Mouse (Mus musculus) G1E (cell line): ENCODE data around the gene March8. TPM values are rescaled to one million over a fixed set of nuclear protein-coding genes. Genes with fewer than 3 reads are reported as not detected.

ENCODE experiments used
- ATAC-seq: 2 replicates; pipeline ENCODE4 v1.8.0; 2016; ENCODE audit warnings: mild to moderate bottlenecking; ENCODE audit not compliant: insufficient number of reproducible peaks, poor library complexity, low FRiP score, severe bottlenecking; ENCODE audit errors: extremely low read depth
- DNase-seq: peaks from one replicate; pipeline ENCODE4 v3.0.0; 2012; ENCODE audit warnings: low spot score
- H3K27me3 ChIP-seq: 2 replicates; pipeline ENCODE4 v1.6.1; 2012; ENCODE audit warnings: mild to moderate bottlenecking, low read length, inconsistent platforms; ENCODE audit not compliant: insufficient read depth
- H3K36me3 ChIP-seq: replicated peaks from 2 replicates; pipeline ENCODE3; 2012; ENCODE audit warnings: mild to moderate bottlenecking, inconsistent platforms
- H3K4me1 ChIP-seq: 2 replicates; pipeline ENCODE4 v1.6.1; 2012; ENCODE audit warnings: low read depth, low read length, inconsistent platforms, mixed read lengths; ENCODE audit not compliant: insufficient read depth
- H3K4me3 ChIP-seq: 2 replicates; pipeline ENCODE4 v1.5.1; 2012; ENCODE audit warnings: low read depth, mild to moderate bottlenecking, inconsistent platforms, low read length, moderate library complexity, mixed read lengths
- H3K9me3 ChIP-seq: replicated peaks from 2 replicates; pipeline ENCODE4 v1.6.1; 2012; ENCODE audit warnings: inconsistent platforms
- CTCF ChIP-seq: IDR thresholded peaks from 2 replicates; pipeline ENCODE4 v1.5.1; 2012; ENCODE audit warnings: low read depth, low read length, inconsistent platforms, mixed read lengths
- GATA1 ChIP-seq: IDR thresholded peaks from 2 replicates; pipeline ENCODE4 v1.6.1; 2012; ENCODE audit warnings: borderline replicate concordance, low read length, inconsistent platforms, mixed read lengths
- GATA2 ChIP-seq: IDR thresholded peaks from 2 replicates; pipeline ENCODE4 v1.6.1; 2012; ENCODE audit warnings: low read depth, low read length, inconsistent platforms, borderline replicate concordance
- POLR2AphosphoS5 ChIP-seq: IDR thresholded peaks from 2 replicates; pipeline ENCODE4 v1.6.1; 2012; ENCODE audit warnings: low read depth, low read length, inconsistent platforms; ENCODE audit not compliant: insufficient replicate concordance
- TAL1 ChIP-seq: conservative IDR thresholded peaks from 2 replicates; pipeline ENCODE4 v1.6.1; 2012; ENCODE audit warnings: low read depth, low read length, inconsistent platforms, mixed read lengths
- polyA plus RNA-seq: library from polyadenylated mRNA; stranded (reverse); fragments of >175 nt; gene quantifications from 2 replicates; pipeline ENCODE4 v1.2.3, GENCODE M21; 2012
- total RNA-seq, 2 experiments: library from RNA; stranded (forward) in 1 of 2; stranded (reverse) in 1 of 2; fragments of 200-1000 nt in 1 of 2; fragments of >200 nt in 1 of 2; fragmentation: Nextera tagmentation in 1 of 2; gene quantifications; 2 replicates each; pipeline ENCODE4 v1.2.3; 2014 to 2017

The March8 gene
- total and polyA plus RNA-seq, 3 experiments = 8.8 to 191 (median 53.9) TPM

DNA sequence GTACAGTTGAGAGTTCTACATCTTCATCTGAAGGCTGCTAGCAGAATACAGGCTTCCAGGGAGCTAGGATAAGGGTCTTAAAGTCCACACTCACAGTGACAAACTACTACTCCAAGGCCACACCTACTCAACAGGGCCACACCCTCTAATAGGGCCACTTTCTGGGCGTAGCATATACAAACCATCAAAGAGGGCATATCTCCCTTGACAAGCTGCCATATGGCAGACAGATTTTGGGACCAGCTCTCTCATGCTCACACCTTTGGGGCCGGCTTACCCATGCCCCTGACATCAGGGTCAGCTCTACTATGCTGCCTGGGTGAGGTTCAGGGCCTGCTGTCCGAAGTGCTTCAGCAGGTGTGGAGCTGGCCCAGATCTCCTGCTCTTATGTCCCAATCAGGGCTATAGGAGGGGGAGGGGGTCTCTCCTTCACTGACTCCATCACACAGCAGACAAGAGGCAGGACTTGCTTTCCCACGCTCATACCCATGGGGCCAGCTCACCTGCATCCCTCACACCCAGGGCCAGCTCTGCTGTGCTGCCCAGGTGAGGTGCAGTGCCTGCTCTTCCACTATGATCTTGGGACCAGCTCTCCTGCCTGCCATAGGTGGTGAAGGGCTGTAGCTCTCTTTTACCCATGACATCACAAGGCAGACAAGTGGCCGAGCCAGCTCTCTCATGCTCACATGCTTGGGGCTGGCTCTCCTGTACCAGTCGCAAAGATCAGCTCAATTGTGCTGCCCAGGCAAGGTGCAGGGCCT is 32.6 kb downstream of the March8 start:
- DNase-seq = no peak
- ATAC-seq = no peak
- H3K4me1 ChIP-seq = peaks cover 16% of the 10 kb centered on the region

DNA sequence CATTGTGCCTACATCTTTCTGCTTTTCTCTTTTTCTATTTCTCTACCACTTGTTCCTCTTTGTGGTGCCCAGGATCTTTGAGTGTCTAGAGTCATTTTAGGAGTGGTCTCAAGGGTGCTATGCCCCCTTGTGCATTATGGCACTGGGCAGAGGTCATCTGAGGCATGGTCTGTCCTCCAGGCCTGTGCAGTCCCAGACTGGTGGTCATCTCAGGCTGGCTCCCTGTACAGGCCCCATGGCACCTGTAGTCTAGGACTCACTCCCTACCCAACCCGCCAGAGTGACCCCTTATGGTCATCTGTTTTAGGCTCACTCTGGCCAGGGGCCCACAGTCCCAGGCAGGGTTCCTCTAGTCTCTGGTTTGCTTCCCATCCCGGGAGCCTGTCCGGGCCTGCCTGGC is 33.7 kb downstream of the March8 start:
- DNase-seq (no peak), ATAC-seq (no peak)
- Histone ChIP-seq H3K9me3 (no peaks in the 10 kb centered on the region), H3K27me3 (no peaks in the 10 kb centered on the region), H3K4me3 (no peak overlapping the region), H3K4me1 (peaks cover 16% of the 10 kb centered on the region), H3K36me3 (peaks cover 14% of the 10 kb centered on the region)
- TF ChIP-seq POLR2AphosphoS5 = no peak
- TF ChIP-seq GATA2 = no peak
- TF ChIP-seq TAL1 = no peak

More for the DNA sequence above, 32.6 kb downstream of the March8 start:
- Histone ChIP-seq H3K36me3 (peaks cover 14% of the 10 kb centered on the region), H3K9me3 (no peaks in the 10 kb centered on the region), H3K4me3 (no peak overlapping the region), H3K27me3 (no peaks in the 10 kb centered on the region)
- TF ChIP-seq TAL1 (no peak), GATA2 (no peak), POLR2AphosphoS5 (no peak), CTCF (no peak), GATA1 (no peak)

DNA sequence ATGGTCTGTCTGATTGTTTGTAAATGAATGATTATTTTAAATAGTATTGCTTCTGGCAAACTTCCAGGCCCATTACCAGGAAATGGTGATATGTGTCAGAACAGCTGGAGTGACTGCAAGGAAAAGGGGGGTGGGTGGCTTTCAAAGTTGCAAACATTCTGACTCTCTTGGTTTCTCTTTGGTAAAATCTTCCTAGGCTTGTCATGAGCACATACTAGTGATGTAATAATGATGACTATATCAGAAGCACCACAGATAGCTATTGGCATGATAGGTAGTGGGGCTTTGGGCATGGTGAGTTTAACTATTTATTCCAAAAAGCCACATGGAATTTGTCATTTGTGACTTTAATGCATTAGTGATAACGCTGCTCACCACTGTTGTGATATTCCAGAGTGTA is 36.3 kb downstream of the March8 start:
- no peak for ATAC-seq
- TF ChIP-seq POLR2AphosphoS5 (no peak), TAL1 (no peak), CTCF (no peak), GATA1 (no peak), GATA2 (no peak)
- Histone ChIP-seq H3K36me3 (peaks cover 27% of the 10 kb centered on the region), H3K9me3 (no peaks in the 10 kb centered on the region), H3K27me3 (no peaks in the 10 kb centered on the region), H3K4me3 (no peak overlapping the region), H3K4me1 (peaks cover 16% of the 10 kb centered on the region)
- no peak for DNase-seq

DNA sequence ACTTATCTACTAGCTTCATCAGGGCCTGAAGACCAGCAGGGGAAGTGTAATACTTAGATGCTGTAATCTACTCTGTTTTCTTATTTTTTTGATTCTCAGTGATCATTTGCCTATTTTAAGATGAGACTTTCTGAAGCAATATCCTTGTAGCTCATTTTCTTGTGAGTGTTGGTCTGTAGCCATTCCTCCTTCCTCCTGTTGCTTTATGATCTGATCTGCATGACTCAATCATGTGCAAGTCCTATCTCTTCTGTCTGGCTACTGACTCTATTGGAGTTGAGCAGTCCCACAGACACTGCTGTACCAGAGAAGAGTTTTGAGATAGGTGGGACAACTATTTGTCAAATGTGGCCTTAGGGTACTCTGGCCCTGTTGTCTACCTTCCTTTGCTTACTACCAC is 36.8 kb downstream of the March8 start:
- Histone ChIP-seq H3K27me3 (no peaks in the 10 kb centered on the region), H3K4me1 (peaks cover 16% of the 10 kb centered on the region), H3K36me3 (peaks cover 32% of the 10 kb centered on the region), H3K9me3 (no peaks in the 10 kb centered on the region), H3K4me3 (no peak overlapping the region)
- no peak for TF ChIP-seq TAL1
- TF ChIP-seq POLR2AphosphoS5 = no peak
- no peak for TF ChIP-seq CTCF
- TF ChIP-seq GATA1 = no peak
- no peak for TF ChIP-seq GATA2
- no peak for ATAC-seq
- no peak for DNase-seq

DNA sequence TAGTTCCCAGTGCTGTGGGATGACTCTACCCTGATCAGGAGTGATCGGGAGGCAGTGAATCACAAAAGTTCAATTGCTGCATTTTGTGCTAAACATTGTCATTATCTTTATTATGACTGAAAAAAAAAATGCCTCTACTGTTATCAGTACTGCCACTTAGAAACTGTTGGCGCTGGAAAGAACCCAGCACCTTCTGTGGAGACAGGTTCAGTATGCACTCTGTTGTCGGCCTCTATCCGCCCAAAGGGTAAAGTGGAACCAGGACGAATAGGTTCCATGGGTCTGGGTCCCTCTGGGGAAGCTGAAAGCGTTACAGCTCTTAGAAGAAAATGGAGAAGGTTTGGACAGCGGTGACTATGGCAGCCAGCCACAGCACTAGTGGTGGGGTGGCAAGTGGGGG is 41.1 kb downstream of the March8 start:
- no peak overlapping the region for H3K4me3 ChIP-seq
- no peaks in the 10 kb centered on the region for H3K27me3 ChIP-seq
- TF ChIP-seq GATA2 (no peak), TAL1 (no peak), GATA1 (no peak), POLR2AphosphoS5 (no peak), CTCF (no peak)
- DNase-seq (no peak), ATAC-seq (no peak)
- peaks cover 29% of the 10 kb centered on the region for H3K36me3 ChIP-seq
- no peaks in the 10 kb centered on the region for H3K9me3 ChIP-seq
- peaks cover 5% of the 10 kb centered on the region; the same call in 1 of the 2 replicates for H3K4me1 ChIP-seq

DNA sequence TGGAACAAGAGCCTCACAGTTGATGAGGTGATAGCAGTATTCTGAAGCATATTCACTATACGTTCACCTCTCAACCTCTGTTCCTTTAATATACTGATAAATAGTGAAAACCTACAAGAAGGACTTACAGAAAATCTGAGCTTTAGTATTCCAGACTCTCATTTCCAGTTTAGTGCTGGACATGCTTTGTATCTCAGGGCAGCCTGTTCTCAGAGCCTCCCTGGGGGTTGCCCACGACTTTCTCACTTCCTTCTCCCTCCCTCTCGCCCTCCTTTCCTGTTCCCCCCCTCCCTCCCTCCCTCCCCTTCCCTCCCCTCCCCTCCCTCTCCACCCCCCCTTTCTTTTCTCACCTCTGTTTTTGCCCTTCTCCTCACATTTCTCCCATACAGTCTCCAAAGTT is 42.3 kb downstream of the March8 start:
- H3K4me1 ChIP-seq = no peaks in the 10 kb centered on the region
- no peaks in the 10 kb centered on the region for H3K9me3 ChIP-seq
- H3K4me3 ChIP-seq = no peak overlapping the region
- peaks cover 29% of the 10 kb centered on the region for H3K36me3 ChIP-seq
- TF ChIP-seq GATA1 = no peak
- TF ChIP-seq TAL1 = no peak
- no peak for TF ChIP-seq GATA2
- no peak for TF ChIP-seq POLR2AphosphoS5
- TF ChIP-seq CTCF = no peak
- ATAC-seq (no peak), DNase-seq (no peak)
- H3K27me3 ChIP-seq = no peaks in the 10 kb centered on the region

DNA sequence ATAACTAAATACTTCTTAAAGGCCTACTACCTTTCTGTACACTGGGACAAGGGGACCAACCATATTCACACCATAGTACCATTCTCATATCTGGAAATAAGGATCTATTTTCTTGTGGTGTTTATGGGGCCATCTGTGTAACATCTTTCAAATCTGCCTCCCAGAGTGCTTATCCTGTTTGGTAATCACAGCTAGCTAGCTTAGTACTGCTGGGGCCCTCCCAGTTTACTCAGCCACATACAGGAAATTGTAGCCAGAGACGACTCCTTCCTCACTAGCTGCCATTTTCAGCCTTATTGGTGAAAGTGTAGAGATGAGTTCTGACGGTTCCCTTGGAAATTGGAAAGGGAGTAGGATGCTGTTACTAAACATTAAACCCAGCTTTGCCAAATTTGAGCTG is 43.8 kb downstream of the March8 start:
- Histone ChIP-seq H3K4me3 (no peak overlapping the region), H3K27me3 (no peaks in the 10 kb centered on the region), H3K9me3 (no peaks in the 10 kb centered on the region), H3K4me1 (0 out of 2 replicates have a peak, but pooled peaks cover 5% of the 10 kb centered on the region), H3K36me3 (peaks cover 33% of the 10 kb centered on the region)
- TF ChIP-seq CTCF (no peak), GATA2 (no peak), POLR2AphosphoS5 (no peak), GATA1 (no peak), TAL1 (no peak)
- DNase-seq (no peak), ATAC-seq (no peak)
